Mouse (Mus musculus) hindbrain, embryonic 14.5 days (tissue): ENCODE data around the gene Gsta4. TPM values are rescaled to one million over a fixed set of nuclear protein-coding genes. Genes with fewer than 3 reads are reported as not detected.
A peak's percentile ranks its signal among the peaks of the same experiment; 100 is the strongest.
"Not testable (repeated sequence)": the region's sequence is repeated elsewhere in the genome, so short reads cannot be mapped to it uniquely, and the experiment has no call there.

Experiments
- ATAC-seq: fragments of 200-750 bp; cut with Nextera tagmentation; 2 replicates; pipeline ENCODE4 v1.8.0; 2017; ENCODE audit warnings: moderate number of reproducible peaks, mild to moderate bottlenecking, moderate TSS enrichment, moderate library complexity; ENCODE audit not compliant: low FRiP score
- DNase-seq: peaks from one replicate; pipeline ENCODE4 v3.0.0-alpha.2; 2015; ENCODE audit warnings: low spot score
- H3K27ac ChIP-seq: fragments of 300-500 bp; sonication (generic); 2 replicates; pipeline ENCODE4 v1.5.1; 2014; ENCODE audit warnings: mild to moderate bottlenecking, moderate library complexity
- H3K27me3 ChIP-seq: fragments of 300-500 bp; sonication (generic); 2 replicates; pipeline ENCODE4 v1.6.1; 2014; ENCODE audit warnings: mild to moderate bottlenecking, low read length, mixed read lengths; ENCODE audit not compliant: control insufficient read depth, insufficient read depth
- H3K36me3 ChIP-seq: fragments of 300-500 bp; sonication (generic); replicated peaks from 2 replicates; pipeline ENCODE4 v1.6.1; 2014; ENCODE audit not compliant: control insufficient read depth, insufficient read depth
- H3K4me1 ChIP-seq: fragments of 300-500 bp; sonication (generic); replicated peaks from 2 replicates; pipeline ENCODE4 v1.6.1; 2014; ENCODE audit warnings: antibody characterized with exemption, low read length, mixed read lengths; ENCODE audit not compliant: control insufficient read depth, insufficient read depth
- H3K4me2 ChIP-seq: fragments of 300-500 bp; sonication (generic); replicated peaks from 2 replicates; pipeline ENCODE4 v1.6.1; 2014; ENCODE audit warnings: mild to moderate bottlenecking, moderate library complexity
- H3K4me3 ChIP-seq: fragments of 300-500 bp; sonication (generic); replicated peaks from 2 replicates; pipeline ENCODE4 v1.5.1; 2014; ENCODE audit warnings: mild to moderate bottlenecking, low read length
- H3K9ac ChIP-seq: fragments of 300-500 bp; sonication (generic); 2 replicates; pipeline ENCODE4 v1.6.1; 2014
- H3K9me3 ChIP-seq: fragments of 300-500 bp; sonication (generic); 2 replicates; pipeline ENCODE4 v1.6.1; 2016; ENCODE audit warnings: low read length; ENCODE audit not compliant: control insufficient read depth
- WGBS: fragments of 180-500 bp; shearing (Covaris S2); extraction: QIAGEN DNeasy Blood & Tissue Kit; methylation state at CpG from one replicate; pipeline ENCODE4 v1.1.7; 2014; 5-methylcytosine and 5-hydroxymethylcytosine counted together
- polyA plus RNA-seq: library from polyadenylated mRNA; unstranded; fragments of >200 nt; fragmentation: Nextera tagmentation; extraction: Ambion mirVana; gene quantifications from 2 replicates; pipeline ENCODE4 v1.2.1, GENCODE M21; 2014

The Gsta4 gene
- polyA plus RNA-seq, result 23.6 and 31.3 TPM in 2 replicates

DNA sequence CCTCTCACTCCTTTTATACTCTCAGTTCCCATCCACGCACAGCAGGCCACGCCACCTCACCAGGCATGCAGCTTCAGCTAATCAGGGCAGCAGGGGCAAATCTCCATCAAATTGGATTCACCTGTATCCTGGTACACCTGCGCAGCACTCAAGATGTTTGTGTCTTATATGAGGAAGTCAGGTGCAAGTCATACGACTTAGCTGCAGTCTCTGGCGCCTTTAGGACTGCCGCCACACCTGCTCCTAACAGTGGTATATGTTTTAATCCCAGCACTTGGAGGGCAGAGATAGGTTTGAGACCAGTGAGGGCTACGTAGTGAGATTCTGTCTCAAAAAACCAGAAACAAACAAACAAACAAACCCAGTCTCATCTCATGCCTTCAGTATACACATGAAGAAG, at the start of gene Gsta4:
Gsta4 (plus strand) TSS at position 301 of the 400 bp plus-strand sequence.
- H3K27me3 ChIP-seq, H3K9me3 ChIP-seq, H3K9ac ChIP-seq, DNase-seq, H3K27ac ChIP-seq, H3K4me2 ChIP-seq, H3K36me3 ChIP-seq, H3K4me3 ChIP-seq, ATAC-seq, H3K4me1 ChIP-seq: not testable (repeated sequence)
- WGBS, result 97% methylated on average over 4 of the region's 7 CpGs

DNA sequence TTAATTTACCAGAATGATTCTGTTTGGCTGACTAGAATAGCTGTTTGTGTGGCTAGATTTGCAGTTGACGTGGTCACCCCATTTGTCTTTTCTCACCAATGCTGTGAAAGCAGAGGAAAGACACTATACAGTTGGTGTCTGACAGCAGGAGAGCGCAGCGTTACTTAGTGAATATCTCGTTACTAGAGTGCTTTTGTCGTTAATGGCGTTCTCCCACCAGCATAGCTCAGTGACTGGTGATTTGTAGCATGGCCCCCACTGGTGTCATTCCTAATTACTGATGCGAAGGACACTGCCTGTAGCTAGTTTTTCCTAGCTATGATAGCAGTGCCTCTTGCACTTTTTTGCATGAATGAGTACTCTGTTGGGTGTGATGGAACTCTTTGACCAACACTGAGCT, 46.9 kb upstream of the Gsta4 start:
- Histone ChIP-seq H3K9me3 (no peaks in the 10 kb centered on the region), H3K4me3 (no peak overlapping the region), H3K27me3 (no peaks in the 10 kb centered on the region), H3K4me2 (no peak overlapping the region), H3K27ac (no peak overlapping the region), H3K9ac (no peak overlapping the region), H3K36me3 (peaks cover 70% of the 10 kb centered on the region), H3K4me1 (no peaks in the 10 kb centered on the region)
- 60% methylated on average over 7 of the region's 7 CpGs for WGBS
- ATAC-seq (peak; percentile 42; the same call in 1 of the 2 replicates), DNase-seq (no peak)

DNA sequence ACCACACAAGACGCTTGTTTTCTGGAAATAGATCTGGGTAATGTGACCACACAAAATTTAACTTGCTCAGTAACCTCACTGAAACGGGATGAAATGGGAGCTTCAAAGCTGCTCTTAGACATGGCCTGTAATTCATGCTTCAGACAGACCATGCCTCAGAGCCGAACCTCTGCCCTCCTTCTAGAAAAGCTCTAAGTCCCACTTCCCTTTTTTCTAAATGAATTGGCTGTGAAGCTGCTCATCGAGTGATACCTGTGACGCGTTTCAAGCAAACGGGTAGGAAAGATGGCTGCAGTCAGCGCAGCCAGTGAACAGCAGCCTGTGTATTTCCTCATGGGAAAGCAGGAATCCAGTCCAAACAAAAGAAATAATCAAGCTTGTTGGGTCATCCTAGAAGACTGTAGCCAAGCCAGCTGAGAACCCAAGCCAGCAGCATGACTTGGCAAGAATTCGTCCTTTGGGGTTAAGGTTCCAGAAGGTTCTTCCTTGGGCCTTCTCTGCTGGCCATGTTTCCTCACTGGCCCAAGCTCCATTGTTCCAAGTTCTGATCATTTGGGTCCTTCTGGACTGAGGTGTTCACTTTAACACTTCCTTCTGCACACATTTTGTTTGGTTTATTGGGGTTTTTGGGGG, 44.4 kb upstream of the Gsta4 start:
- Histone ChIP-seq H3K4me3 (no peak overlapping the region), H3K4me2 (no peak overlapping the region), H3K36me3 (peaks cover 71% of the 10 kb centered on the region), H3K27ac (no peak overlapping the region), H3K27me3 (no peaks in the 10 kb centered on the region), H3K9me3 (0 out of 2 replicates have a peak, but pooled peaks cover 4% of the 10 kb centered on the region), H3K4me1 (no peaks in the 10 kb centered on the region), H3K9ac (no peak overlapping the region)
- DNase-seq, result no peak
- ATAC-seq, result no peak
- WGBS, result 93% methylated on average over 9 of the region's 9 CpGs

GRCm38 (mm10) chr9:78139463-78139862, 43.1 kb upstream of the Gsta4 start:
- Histone ChIP-seq H3K36me3 (peaks cover 74% of the 10 kb centered on the region), H3K4me3 (no peak overlapping the region)
- DNase-seq, result no peak

DNA sequence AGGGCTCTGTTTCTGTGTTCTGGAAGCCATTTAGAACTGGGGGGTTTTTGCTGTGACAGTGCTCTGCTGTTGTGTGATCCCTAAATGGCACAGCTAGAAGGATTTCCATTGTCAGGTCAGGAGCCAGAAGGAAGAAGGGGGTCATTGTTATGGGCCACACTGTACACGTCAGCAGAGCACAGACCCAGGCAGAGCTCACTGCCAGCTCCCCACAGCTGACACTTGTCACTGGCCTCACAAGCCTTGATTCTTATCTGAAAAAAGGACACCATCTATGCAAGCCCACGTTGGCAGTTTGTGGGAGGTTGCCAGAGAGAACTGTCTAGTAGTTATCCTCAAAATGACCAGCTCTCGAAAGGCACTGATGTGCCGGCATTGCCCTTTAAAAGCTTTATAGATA, 36.5 kb upstream of the Gsta4 start:
- Histone ChIP-seq H3K4me3 (no peak overlapping the region), H3K9me3 (0 out of 2 replicates have a peak, but pooled peaks cover 4% of the 10 kb centered on the region), H3K36me3 (peaks cover 57% of the 10 kb centered on the region), H3K4me2 (no peak overlapping the region), H3K9ac (no peak overlapping the region), H3K27ac (no peak overlapping the region), H3K27me3 (no peaks in the 10 kb centered on the region), H3K4me1 (no peaks in the 10 kb centered on the region)
- WGBS, result 64% methylated on average over 4 of the region's 4 CpGs
- ATAC-seq (peak; percentile 49; the same call in 1 of the 2 replicates), DNase-seq (no peak)

More at GRCm38 (mm10) chr9:78139463-78139862, 43.1 kb upstream of the Gsta4 start:
- no peak for ATAC-seq
- no peaks in the 10 kb centered on the region for H3K27me3 ChIP-seq
- 0 out of 2 replicates have a peak, but pooled peaks cover 4% of the 10 kb centered on the region for H3K9me3 ChIP-seq
- WGBS, result 96% methylated on average over 4 of the region's 4 CpGs
- H3K27ac ChIP-seq, result no peak overlapping the region
- no peak overlapping the region for H3K4me2 ChIP-seq
- no peak overlapping the region for H3K9ac ChIP-seq
- no peaks in the 10 kb centered on the region for H3K4me1 ChIP-seq

DNA sequence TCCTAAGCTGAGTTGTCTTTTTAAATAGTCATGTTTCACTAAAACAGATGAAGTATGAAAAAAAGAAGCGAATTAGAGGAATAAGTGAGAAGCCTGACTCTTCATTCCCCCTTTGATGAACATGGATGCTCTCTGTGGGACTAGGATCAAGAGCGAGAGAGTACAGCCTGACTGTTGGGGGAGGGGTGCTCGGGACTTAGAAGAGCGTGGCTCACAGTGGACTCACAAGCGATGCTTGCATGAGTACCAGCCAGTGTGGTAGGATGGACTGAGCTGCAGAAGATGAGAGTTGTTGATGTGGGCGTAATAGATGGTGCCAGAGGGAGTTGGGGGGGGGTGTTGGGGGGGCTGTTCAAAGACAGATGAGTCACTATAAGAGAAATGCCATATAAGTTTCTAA, 35.9 kb upstream of the Gsta4 start:
- Histone ChIP-seq H3K4me2 (no peak overlapping the region), H3K27me3 (no peaks in the 10 kb centered on the region), H3K9ac (no peak overlapping the region), H3K36me3 (peaks cover 57% of the 10 kb centered on the region), H3K27ac (no peak overlapping the region), H3K9me3 (0 out of 2 replicates have a peak, but pooled peaks cover 4% of the 10 kb centered on the region), H3K4me3 (no peak overlapping the region), H3K4me1 (no peaks in the 10 kb centered on the region)
- no peak for ATAC-seq
- WGBS, result 82% methylated on average over 6 of the region's 6 CpGs
- DNase-seq, result no peak

DNA sequence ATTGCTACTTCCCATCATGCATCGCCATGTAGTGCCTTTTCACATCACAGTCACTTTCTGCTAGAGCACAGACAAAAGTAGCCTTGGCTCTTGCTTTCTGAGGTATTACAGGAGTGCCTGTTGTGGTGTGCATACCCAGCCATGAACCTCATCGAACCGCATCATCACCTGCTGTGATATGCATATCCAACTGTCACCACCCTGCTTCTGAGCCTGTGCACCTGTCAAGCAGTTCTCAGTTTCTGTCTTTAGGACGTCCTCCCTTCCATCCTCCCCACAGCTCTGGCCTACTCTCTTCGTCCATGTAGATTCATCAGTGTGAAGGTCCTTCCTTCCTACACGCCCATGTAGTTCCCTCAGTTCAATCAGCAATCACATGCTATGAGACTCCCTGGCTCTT, 34.4 kb upstream of the Gsta4 start:
- Histone ChIP-seq H3K27me3 (no peaks in the 10 kb centered on the region), H3K4me3 (no peak overlapping the region), H3K4me1 (no peaks in the 10 kb centered on the region), H3K27ac (no peak overlapping the region), H3K9me3 (no peaks in the 10 kb centered on the region), H3K9ac (no peak overlapping the region), H3K36me3 (peaks cover 53% of the 10 kb centered on the region), H3K4me2 (no peak overlapping the region)
- WGBS, result 91% methylated on average over 6 of the region's 6 CpGs
- no peak for DNase-seq
- no peak for ATAC-seq

GRCm38 (mm10) chr9:78149770-78150169, 32.8 kb upstream of the Gsta4 start:
- H3K9ac ChIP-seq, DNase-seq, H3K4me3 ChIP-seq, H3K27ac ChIP-seq, H3K4me1 ChIP-seq, ATAC-seq, H3K4me2 ChIP-seq, H3K9me3 ChIP-seq, H3K27me3 ChIP-seq: not testable (repeated sequence)
- 89% methylated on average over 2 of the region's 2 CpGs for WGBS
- peaks cover 56% of the 10 kb centered on the region for H3K36me3 ChIP-seq

- Histone ChIP-seq H3K27me3 (no peaks in the 10 kb centered on the region), H3K4me1 (no peaks in the 10 kb centered on the region), H3K36me3 (peaks cover 85% of the 10 kb centered on the region), H3K4me2 (no peak overlapping the region), H3K9ac (no peak overlapping the region), H3K27ac (no peak overlapping the region), H3K9me3 (no peaks in the 10 kb centered on the region), H3K4me3 (no peak overlapping the region)
- WGBS, result 88% methylated on average over 11 of the region's 11 CpGs
- DNase-seq (no peak), ATAC-seq (no peak)
Measured at GRCm38 (mm10) chr9:78154211-78154977, 28.2 kb upstream of the Gsta4 start.
